ENCODE assay signal across 15 mouse cellular contexts in genomic region chr15:93732825-93733224, GRCm38 (mm10).
"Had no signal": no experiment of that assay in that cellular context is flagged by ENCODE, and none has a peak within 500 bp of the region (broad histone marks: within the 10 kb centered on the region; RNA-seq: fewer than 3 reads in every experiment).

No protein-coding gene starts in this region.

- H3K9me3 ChIP-seq: liver, embryonic 12.5 days; megakaryocyte, embryonic 14.5 days; neural tube, embryonic 12.5 days had no signal

- H3K4me3 ChIP-seq: liver, embryonic 12.5 days; megakaryocyte, embryonic 14.5 days; neural tube, embryonic 12.5 days had no signal

- H3K9ac ChIP-seq: liver, embryonic 12.5 days; lung, embryonic 14.5 days; neural tube, embryonic 12.5 days had no signal

- DNase-seq: kidney, adult 9 months; kidney, postnatal 36 days; layer of hippocampus, adult 9-11 months; layer of hippocampus, postnatal 36 days; lung, embryonic 14.5 days; lung, postnatal 10 days; retina, postnatal 1 day; right cerebral cortex, postnatal 14 days; thymus, postnatal 36 days had no signal

- H3K4me2 ChIP-seq: liver, embryonic 12.5 days; lung, embryonic 14.5 days; midbrain, embryonic 11.5 days; neural tube, embryonic 12.5 days had no signal

- H3K27ac ChIP-seq: kidney, postnatal 0 days; liver, embryonic 12.5 days; macrophage; neural tube, embryonic 12.5 days had no signal

- H3K4me1 ChIP-seq: liver, embryonic 12.5 days; neural tube, embryonic 12.5 days had no signal

- H3K27me3 ChIP-seq: liver, embryonic 12.5 days; megakaryocyte, embryonic 14.5 days; neural tube, embryonic 12.5 days had no signal

- ATAC-seq: liver, embryonic 12.5 days had no signal

- H3K36me3 ChIP-seq: liver, embryonic 12.5 days; neural tube, embryonic 12.5 days had no signal
